ENCODE assay signal across 1 mouse cellular context in the genomic region with DNA sequence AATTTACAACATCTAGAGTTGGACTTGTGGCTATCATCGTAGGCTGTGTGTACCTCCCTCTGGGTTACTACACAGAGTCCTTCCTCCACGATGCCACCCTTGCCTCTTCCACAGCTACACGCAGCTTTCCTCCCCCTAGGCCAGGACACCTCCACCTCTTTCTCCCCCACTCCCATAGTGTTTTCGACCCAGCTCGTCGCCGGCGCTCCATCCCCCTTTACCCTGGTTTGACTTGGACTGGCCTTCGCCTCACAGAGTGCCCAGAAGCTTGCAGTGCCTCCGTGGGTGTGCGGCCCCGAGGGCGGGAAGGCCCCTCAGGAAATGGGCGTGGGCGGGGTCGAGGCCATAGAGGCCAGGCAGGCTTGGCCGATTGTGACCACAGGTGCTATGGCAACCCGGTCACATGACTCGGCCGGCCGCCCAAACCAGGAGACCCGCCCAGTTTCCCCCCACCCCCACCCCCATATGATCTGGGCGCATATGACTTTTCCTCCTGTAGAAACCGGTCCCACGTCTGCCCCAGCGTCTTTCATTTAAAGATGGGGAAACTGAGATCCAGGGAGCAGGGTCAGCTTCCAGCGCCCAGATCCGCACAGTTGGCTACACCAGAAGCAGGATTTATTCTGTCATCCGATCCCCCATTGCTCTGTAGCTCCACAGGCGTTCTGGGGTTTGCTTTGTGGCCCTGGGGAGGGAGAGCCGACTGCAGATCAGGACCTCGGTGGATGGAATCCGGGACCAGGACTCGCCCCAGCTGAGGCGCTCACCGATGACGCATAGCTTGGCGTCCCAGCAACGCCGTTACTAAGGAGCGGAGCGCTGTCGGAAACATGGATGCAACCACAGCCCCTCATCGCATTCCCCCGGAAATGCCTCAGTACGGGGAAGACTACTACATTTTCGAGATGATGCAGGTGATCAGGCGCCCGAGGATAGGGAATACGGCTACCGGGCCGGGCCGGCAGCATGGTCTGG.
TF ChIP-seq lines count a peak whose summit lies in the region.

Gene Spaca9, minus strand, starts transcription at position 367 of the 975 bp plus-strand sequence.
Gene Ak8, plus strand, starts transcription at position 804 of the 975 bp plus-strand sequence.

TF ChIP-seq in CH12.LX, 34 proteins besides CTCF, POLR2A, EP300 and RAD21 (continued from another document):
- TF ChIP-seq USF2 (conservative IDR thresholded peaks at IDR 0.05; ENCODE audit: low read depth, low read length) (peak; percentile 78), MYC (IDR thresholded peaks at IDR 0.05; ENCODE audit: low read depth, low read length) (no peak), UBTF (IDR thresholded peaks at IDR 0.05; ENCODE audit: low read depth, low read length) (no peak), SMC3 (IDR thresholded peaks at IDR 0.05; ENCODE audit: low read depth, low read length) (no peak), ZC3H11A (IDR thresholded peaks at IDR 0.05; ENCODE audit: low read depth, low read length) (no peak), SIN3A (IDR thresholded peaks at IDR 0.05; ENCODE audit: low read length) (peak; percentile 98), MXI1 (IDR thresholded peaks at IDR 0.05; ENCODE audit: low read depth, low read length) (peak; percentile 93), ZKSCAN1 (IDR thresholded peaks at IDR 0.05; ENCODE audit: borderline replicate concordance, low read depth, low read length) (no peak), MEF2A (IDR thresholded peaks at IDR 0.05; ENCODE audit: borderline replicate concordance, low read depth, low read length) (no peak), USF1 (IDR thresholded peaks at IDR 0.05; ENCODE audit: low read depth, low read length) (peak; percentile 92), NRF1 (IDR thresholded peaks at IDR 0.05; ENCODE audit: low read depth, low read length) (no peak), TBP (conservative IDR thresholded peaks at IDR 0.05; ENCODE audit: low read depth, low read length) (no peak)
